Mouse (Mus musculus) urinary bladder, postnatal 4 days (tissue): ENCODE results near the gene Fn3k.

Experiments used
- DNase-seq, 2 experiments: peaks; one replicate each; pipeline ENCODE4 v3.0.0; 2021 to 2022; ENCODE audit warnings: low spot score in 2 of 2

Gene Fn3k

DNA sequence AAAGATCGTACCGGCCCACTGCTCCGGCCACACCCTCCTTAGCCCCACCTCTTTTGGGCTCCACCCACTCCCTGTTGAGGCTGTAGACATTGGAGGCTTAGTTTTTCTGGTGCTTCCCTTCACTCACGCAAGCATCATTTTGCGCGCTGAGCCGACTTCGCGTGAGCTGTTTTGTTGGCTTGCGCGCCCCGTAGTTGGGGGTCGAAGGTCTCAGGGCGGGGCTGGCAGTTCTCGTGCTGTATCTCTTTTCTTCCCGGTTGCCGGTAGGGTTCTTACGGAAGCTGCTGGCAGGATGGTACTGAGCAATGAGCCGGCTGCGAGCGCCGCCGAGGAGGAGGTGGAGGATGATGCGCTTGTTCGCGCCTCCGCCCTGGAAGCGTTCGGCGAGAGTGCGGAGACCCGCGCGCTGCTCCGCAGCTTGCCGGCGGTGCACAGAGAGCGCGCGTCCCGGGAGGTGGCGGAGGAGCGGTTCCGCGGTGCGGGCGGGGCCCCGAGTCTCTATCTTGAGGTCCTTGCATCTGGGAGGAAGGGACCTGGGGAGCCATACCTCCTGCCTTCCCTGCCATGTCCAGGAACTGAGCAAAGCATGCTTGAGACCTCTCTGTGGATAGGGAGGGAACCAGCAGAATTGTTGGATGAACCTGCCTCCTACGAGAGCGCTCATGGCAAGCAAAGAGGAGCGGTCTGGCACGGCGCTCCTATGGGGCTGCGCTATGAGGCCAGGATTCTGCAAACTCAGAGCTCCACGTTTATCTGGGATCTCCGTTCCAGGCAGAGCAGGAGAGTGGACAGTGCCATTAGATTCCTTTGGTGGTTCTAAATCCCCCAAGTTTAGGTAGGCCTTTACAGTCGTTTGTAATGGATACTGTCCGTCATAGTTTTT lies 17.3 kb downstream of the Fn3k start, which contains the start of gene Tbcd:
Tbcd (plus strand) TSS at position 197 of the 883 bp plus-strand sequence.
- DNase-seq = peak; percentile 93 to 96

DNA sequence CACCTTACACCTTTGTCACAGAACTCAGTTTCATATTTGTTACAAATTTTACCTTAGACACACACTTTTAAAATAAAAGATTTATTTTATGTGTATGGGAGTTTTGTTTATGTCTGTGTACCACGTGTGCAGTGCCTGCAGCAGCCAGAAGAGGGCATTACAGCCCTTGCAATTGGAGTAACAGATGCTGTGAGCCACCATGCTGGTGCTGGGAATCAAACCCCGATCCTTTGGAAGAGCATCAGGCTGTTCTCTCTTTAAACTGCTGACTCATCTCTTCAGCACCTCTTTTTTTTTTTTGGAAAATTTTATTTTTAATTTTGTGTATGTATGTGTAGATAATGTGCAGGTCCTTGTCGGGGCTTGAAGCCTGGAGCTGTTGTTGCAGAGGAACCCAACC lies 23.2 kb downstream of the Fn3k start:
- DNase-seq = no peak

DNA sequence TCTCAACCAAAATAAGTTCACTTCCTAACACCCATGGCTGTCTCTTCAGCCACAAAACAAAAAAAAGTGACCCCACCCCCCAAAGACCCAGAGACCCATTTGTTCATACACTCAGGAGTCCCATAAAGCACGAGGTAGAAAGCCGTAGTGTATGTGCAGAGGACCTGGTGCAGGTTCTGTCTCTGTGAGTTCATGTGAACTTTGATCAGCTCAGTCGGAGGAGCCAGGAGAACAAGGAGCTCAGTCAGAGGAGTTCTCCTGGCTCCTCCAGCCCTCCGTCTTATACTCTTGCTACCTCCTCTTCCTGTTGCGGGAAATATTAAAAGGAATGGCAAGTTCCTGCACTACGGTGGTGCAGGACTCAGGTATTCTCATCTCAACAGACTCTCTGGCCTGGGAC lies 32.7 kb downstream of the Fn3k start:
- no peak for DNase-seq

DNA sequence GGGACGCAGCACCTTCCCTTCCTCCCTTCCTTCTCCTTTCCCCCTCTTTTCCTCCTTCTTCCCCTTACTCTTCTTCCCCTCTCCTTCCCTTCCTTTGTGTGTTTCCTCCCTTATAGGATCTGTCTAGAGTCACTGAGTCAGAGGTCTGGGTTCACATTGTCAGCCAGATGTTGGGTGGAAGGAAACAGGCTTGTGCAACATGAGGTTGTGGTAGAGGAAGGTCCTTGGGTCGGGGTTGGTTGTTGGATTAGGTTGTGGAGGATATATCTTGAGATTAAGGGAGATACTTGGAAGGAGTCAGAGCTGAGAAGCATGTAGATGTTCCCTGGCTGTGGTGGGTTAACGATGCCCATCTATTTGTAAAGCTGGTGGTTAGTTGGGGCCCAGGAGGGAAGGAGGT lies 40.1 kb downstream of the Fn3k start:
- no peak for DNase-seq

DNA sequence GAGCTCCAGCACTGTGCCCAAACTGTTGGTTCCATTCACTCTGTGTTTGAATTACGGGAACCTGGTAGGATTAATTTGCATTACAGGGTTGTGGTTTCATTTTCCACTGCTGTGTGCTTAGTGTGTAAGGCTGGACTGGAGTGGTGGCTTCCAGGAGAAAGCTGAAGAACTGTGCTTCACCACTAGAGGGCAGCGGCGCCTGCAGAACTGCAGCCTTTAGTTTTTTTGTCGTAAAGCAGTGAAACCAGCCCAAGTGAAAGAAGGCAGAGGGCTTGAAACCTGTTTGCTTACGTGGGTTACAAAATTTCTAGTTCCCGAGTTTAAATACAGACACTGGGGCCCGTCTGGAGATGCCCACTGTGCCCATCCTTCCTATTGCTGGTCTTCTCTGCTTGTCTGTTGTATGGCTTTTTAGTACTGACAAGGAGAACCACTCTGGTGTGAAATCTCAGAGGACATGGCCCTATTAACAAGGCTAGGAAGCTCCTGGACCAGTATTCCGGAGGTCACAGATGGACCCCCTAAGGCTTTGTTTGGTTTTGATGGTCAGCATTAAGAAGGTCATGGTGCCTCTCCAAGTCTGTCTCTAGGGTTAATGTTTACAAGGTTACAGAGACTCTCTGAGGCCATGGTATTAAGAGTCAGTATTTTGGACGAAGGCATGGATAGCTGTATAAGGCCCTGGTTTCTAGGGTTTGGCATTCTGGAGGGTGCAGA lies 41.1 kb downstream of the Fn3k start:
- peak; percentile 57 to 84 for DNase-seq

DNA sequence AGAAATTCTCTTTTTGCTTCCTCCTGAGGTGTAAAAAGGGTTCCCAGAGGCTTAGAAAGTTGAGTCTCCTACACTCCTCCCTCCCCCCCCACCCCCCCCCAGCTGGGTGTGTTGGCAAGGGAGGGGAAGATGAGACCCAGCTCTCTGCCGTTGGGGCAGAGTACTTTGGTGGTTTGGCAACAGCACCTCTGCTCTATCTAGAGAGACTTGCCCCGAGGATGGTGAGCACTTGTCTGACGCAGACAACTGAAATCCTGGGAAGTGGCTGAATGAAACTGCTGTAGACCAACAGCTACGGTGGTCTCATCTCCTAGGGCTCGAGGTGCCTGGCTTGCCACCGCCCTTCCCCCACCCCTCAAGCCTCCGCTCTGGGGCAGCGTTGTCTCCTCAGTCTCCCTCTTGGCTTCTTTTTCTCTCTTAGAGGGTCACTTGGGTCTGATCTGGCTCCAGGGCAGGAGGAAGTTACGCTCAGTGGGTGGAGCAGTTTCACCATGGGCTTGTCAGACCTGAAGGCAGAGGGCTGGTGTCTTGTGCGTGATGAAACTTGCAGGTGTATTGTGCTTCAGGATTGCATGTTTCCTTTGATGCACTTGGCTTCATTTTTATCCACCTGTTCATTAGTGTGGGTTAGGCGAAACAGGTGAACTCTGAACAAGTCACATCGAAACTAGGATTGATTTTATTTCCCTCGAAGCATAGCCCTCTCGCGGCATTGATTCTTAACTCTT lies 44.9 kb downstream of the Fn3k start:
- DNase-seq = no peak

DNA sequence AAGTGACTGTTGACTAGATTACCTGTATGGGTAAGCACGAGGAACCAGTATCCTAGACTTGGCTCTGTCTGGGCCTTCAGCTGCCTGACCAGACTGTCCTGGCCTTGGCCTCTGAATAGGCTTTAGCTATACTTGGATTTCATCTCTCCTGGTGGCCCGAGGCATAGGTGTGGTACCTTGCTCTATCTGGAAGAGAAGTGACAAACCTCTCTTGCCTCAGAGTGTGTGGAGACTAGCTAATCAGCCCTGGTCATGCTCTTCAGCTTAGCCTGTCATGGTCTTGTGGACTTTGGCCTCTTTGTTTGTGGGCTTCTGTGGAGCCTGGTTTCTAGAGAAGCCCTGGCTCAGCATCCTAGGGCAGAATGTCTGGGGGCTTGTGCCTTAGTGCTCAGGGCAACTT lies 46.4 kb downstream of the Fn3k start:
- no peak for DNase-seq

DNA sequence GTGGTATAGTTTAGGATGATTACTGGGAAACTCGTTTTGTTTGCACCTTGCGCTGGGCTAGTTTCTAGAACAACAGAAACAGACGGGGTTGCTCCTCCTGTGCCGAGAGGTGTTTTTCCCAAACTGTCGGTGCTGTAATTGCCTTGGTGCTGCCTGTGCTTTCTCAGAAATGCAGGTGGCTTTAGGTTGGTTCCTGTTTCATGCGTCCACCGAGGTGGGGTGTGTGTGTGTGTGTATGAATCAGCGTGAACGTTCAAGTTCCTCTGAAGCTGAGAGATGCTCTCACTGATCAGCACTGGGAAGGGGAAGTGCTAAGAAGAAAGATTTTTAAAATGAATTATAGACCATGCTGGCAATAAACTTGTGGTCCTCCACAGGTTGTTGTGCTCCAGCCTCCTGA lies 51.2 kb downstream of the Fn3k start:
- no peak for DNase-seq

DNA sequence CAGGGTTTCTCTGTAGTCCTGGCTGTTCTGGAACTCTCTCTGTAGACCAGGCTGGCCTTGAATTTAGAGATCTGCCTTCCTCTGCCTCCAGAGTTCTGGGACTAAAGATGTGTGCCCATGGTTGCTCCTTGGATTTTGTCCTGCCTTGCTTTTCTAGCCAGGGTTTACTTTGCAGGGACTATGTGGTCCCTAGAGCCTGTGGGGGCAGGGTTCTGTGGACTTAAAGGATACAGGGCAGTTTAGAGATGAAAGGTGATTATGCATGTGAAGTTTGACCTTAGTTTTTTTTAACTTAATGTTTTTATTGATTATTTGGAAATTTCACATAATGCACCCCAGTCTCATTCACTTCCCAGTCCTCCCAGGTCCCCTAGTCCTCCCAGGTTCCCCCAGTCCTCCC lies 55.9 kb downstream of the Fn3k start:
- DNase-seq = no peak
